Mouse (Mus musculus): ENCODE data around the gene Gm20388.

The Gm20388 gene

GRCm38 (mm10) chr8:121895910-121896309 is 1985.3 kb downstream of the Gm20388 start:
- no peak for DNase-seq (ENCODE audit: extremely low spot score, low read depth, low spot score)

- DNase-seq (ENCODE audit: extremely low spot score, low read depth, low spot score): no peak
These were observed 1986.0 kb downstream of the Gm20388 start for GRCm38 (mm10) chr8:121896476-121897145.

GRCm38 (mm10) chr8:121897205-121897604 is 1986.6 kb downstream of the Gm20388 start:
- no peak for DNase-seq (ENCODE audit: extremely low spot score, low read depth, low spot score)

GRCm38 (mm10) chr8:121897871-121898381 is 1987.3 kb downstream of the Gm20388 start:
- DNase-seq (ENCODE audit: extremely low spot score, low read depth, low spot score): no peak

- DNase-seq (ENCODE audit: extremely low spot score, low read depth, low spot score): no peak
These were observed 1987.8 kb downstream of the Gm20388 start for GRCm38 (mm10) chr8:121898401-121898931.

- no peak for DNase-seq (ENCODE audit: extremely low spot score, low read depth, low spot score)
These were observed 1988.8 kb downstream of the Gm20388 start for GRCm38 (mm10) chr8:121899180-121900044.

GRCm38 (mm10) chr8:121901498-121902236 is 1991.0 kb downstream of the Gm20388 start:
- no peak for DNase-seq (ENCODE audit: extremely low spot score, low read depth, low spot score)

- no peak for DNase-seq (ENCODE audit: extremely low spot score, low read depth, low spot score)
These were observed 1993.3 kb downstream of the Gm20388 start for GRCm38 (mm10) chr8:121903977-121904376.

GRCm38 (mm10) chr8:121904999-121905398 is 1994.4 kb downstream of the Gm20388 start:
- DNase-seq (ENCODE audit: extremely low spot score, low read depth, low spot score): no peak

- no peak for DNase-seq (ENCODE audit: extremely low spot score, low read depth, low spot score)
These were observed 1994.8 kb downstream of the Gm20388 start for GRCm38 (mm10) chr8:121905420-121905819.

GRCm38 (mm10) chr8:121905864-121906263 is 1995.2 kb downstream of the Gm20388 start:
- DNase-seq (ENCODE audit: extremely low spot score, low read depth, low spot score): no peak

- DNase-seq (ENCODE audit: extremely low spot score, low read depth, low spot score): no peak
These were observed 1996.2 kb downstream of the Gm20388 start for GRCm38 (mm10) chr8:121906542-121907512.

GRCm38 (mm10) chr8:121907587-121908248 is 1997.1 kb downstream of the Gm20388 start, which contains the start of gene Slc7a5:
Gene Slc7a5, minus strand, starts transcription at chr8:121907694.
- peak; percentile 71 for DNase-seq (ENCODE audit: extremely low spot score, low read depth, low spot score)

- no peak for DNase-seq (ENCODE audit: extremely low spot score, low read depth, low spot score)
These were observed 1997.9 kb downstream of the Gm20388 start for GRCm38 (mm10) chr8:121908378-121909147.

GRCm38 (mm10) chr8:121909148-121909541 is 1998.5 kb downstream of the Gm20388 start:
- no peak for DNase-seq (ENCODE audit: extremely low spot score, low read depth, low spot score)

GRCm38 (mm10) chr8:121909663-121910062 is 1999.0 kb downstream of the Gm20388 start:
- DNase-seq (ENCODE audit: extremely low spot score, low read depth, low spot score): no peak

GRCm38 (mm10) chr8:121911400-121911799 is 2000.8 kb downstream of the Gm20388 start:
- no peak for DNase-seq (ENCODE audit: extremely low spot score, low read depth, low spot score)

- no peak for DNase-seq (ENCODE audit: extremely low spot score, low read depth, low spot score)
These were observed 2001.3 kb downstream of the Gm20388 start for GRCm38 (mm10) chr8:121911987-121912386.
